Mouse (Mus musculus) frontal cortex, postnatal 10 days (tissue): ENCODE data around the gene Igdcc3.
"Not testable (repeated sequence)": the region's sequence is repeated elsewhere in the genome, so short reads cannot be mapped to it uniquely, and the experiment has no call there.

Experiments used
- DNase-seq, 2 experiments: peaks; one replicate each; pipeline ENCODE4 v3.0.0; 2022; ENCODE audit warnings: low spot score in 2 of 2, mixed read lengths in 1 of 2

The Igdcc3 gene

GRCm38 (mm10) chr9:65202165-65202754, 61.3 kb downstream of the Igdcc3 start:
- no peak for DNase-seq

GRCm38 (mm10) chr9:65205049-65205815, 64.2 kb downstream of the Igdcc3 start:
- no peak for DNase-seq

GRCm38 (mm10) chr9:65207041-65207815, 66.2 kb downstream of the Igdcc3 start:
- DNase-seq, result not testable (repeated sequence)

GRCm38 (mm10) chr9:65208293-65209179, 67.5 kb downstream of the Igdcc3 start:
- no peak for DNase-seq

- no peak for DNase-seq
Measured at GRCm38 (mm10) chr9:65211598-65211997, 70.6 kb downstream of the Igdcc3 start.

GRCm38 (mm10) chr9:65214425-65214777, 73.4 kb downstream of the Igdcc3 start:
- DNase-seq, result no peak

- DNase-seq, result peak; percentile 66 to 81
Measured at GRCm38 (mm10) chr9:65214778-65215493, 73.9 kb downstream of the Igdcc3 start.

GRCm38 (mm10) chr9:65215494-65216126, 74.6 kb downstream of the Igdcc3 start:
- no peak for DNase-seq

- DNase-seq, result no peak
Measured at GRCm38 (mm10) chr9:65216972-65217371, 76.0 kb downstream of the Igdcc3 start.

- DNase-seq, result no peak
Measured at GRCm38 (mm10) chr9:65217661-65218060, 76.7 kb downstream of the Igdcc3 start.

GRCm38 (mm10) chr9:65218916-65219315, 77.9 kb downstream of the Igdcc3 start:
- no peak for DNase-seq

- not testable (repeated sequence) for DNase-seq
Measured at GRCm38 (mm10) chr9:65220398-65220797, 79.4 kb downstream of the Igdcc3 start.

GRCm38 (mm10) chr9:65223927-65224326, 82.9 kb downstream of the Igdcc3 start:
- DNase-seq, result no peak

- no peak for DNase-seq
Measured at GRCm38 (mm10) chr9:65225795-65226194, 84.8 kb downstream of the Igdcc3 start.

- DNase-seq, result no peak
Measured at GRCm38 (mm10) chr9:65230250-65230649, 89.3 kb downstream of the Igdcc3 start.

- no peak for DNase-seq
Measured at GRCm38 (mm10) chr9:65231284-65231683, 90.3 kb downstream of the Igdcc3 start.

GRCm38 (mm10) chr9:65233243-65233985, 92.4 kb downstream of the Igdcc3 start:
- DNase-seq, result no peak

GRCm38 (mm10) chr9:65234734-65235133, 93.7 kb downstream of the Igdcc3 start:
- DNase-seq, result no peak
